ENCODE assay signal across 8 mouse cellular contexts in the genomic region with DNA sequence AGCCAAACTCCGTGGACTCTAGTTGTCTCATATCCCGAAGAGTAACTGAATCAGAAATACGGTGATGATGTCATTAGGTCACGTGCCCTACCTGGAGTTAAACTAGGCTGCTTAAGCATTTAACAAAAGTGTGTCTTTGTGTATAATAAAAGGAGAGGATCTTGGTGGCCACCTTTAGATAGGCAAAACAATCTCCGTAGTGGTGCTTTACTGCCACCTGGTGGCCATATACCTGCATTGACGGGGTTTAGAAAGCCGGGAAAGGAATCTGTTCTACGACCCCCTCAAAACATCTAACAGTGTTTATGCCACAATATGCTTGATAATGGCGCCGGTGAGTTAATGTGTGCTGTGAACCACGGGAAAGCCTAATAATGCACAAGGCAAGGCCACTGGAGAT.
DNase-seq lines count a peak whose midpoint lies in the region; ATAC-seq and TF ChIP-seq lines count a peak whose summit lies in the region.

No protein-coding gene starts in this region.

- H3K4me3 ChIP-seq in forebrain, embryonic 11.5 days (ENCODE audit: low read depth, low read length): no peak overlapping the region
- H3K4me3 ChIP-seq in forebrain, embryonic 16.5 days (replicated peaks; ENCODE audit: low read length): no peak overlapping the region
- H3K4me3 ChIP-seq in thymus, adult 2 months (ENCODE audit: control insufficient read depth, insufficient read depth, low read length): no peak overlapping the region
- no peak overlapping the region for H3K4me3 ChIP-seq in limb, embryonic 10.5 days

- H3K27ac ChIP-seq in forebrain, embryonic 11.5 days (ENCODE audit: low read depth, low read length): no peak overlapping the region
- no peak overlapping the region for H3K27ac ChIP-seq in forebrain, embryonic 16.5 days (ENCODE audit: low read length)
- H3K27ac ChIP-seq in thymus, adult 2 months (ENCODE audit: control insufficient read depth, insufficient read depth, low read length): no peak overlapping the region
- H3K27ac ChIP-seq in limb, embryonic 10.5 days: no peak overlapping the region

- ATAC-seq in forebrain, embryonic 11.5 days (replicated peaks; ENCODE audit: low FRiP score): no peak; the same call in 1 of the 2 replicates
- no peak for ATAC-seq in forebrain, embryonic 16.5 days
- ATAC-seq in hematopoietic stem cell, adult 5-6 weeks (replicated peaks in 1 of 2; ENCODE audit: insufficient read depth in 1 of 2, low FRiP score in 2 of 2, low TSS enrichment in 1 of 2, low read depth in 1 of 2, poor library complexity in 2 of 2, severe bottlenecking in 2 of 2): peak; percentile 42 to 71; a peak in 3 of 4 replicates

- H3K4me1 ChIP-seq in forebrain, embryonic 11.5 days (replicated peaks; ENCODE audit: control insufficient read depth, insufficient read depth, low read length): no peaks in the 10 kb centered on the region
- H3K4me1 ChIP-seq in forebrain, embryonic 16.5 days (replicated peaks; ENCODE audit: control insufficient read depth, insufficient read depth, low read length): peaks cover 7% of the 10 kb centered on the region
- no peaks in the 10 kb centered on the region for H3K4me1 ChIP-seq in thymus, adult 2 months (replicated peaks; ENCODE audit: control insufficient read depth, insufficient read depth, low read length)
- H3K4me1 ChIP-seq in limb, embryonic 10.5 days: 0 out of 2 replicates have a peak, but pooled peaks cover 3% of the 10 kb centered on the region

- TF ChIP-seq CTCF in thymus, adult 2 months (IDR thresholded peaks at IDR 0.05; ENCODE audit: borderline replicate concordance, control insufficient read depth, extremely low read depth, insufficient read depth, low read length, poor library complexity): no peak

- H3K27me3 ChIP-seq in forebrain, embryonic 11.5 days (ENCODE audit: control insufficient read depth, insufficient read depth, low read length): no peaks in the 10 kb centered on the region
- no peaks in the 10 kb centered on the region for H3K27me3 ChIP-seq in forebrain, embryonic 16.5 days (replicated peaks; ENCODE audit: control insufficient read depth, insufficient read depth, low read length)
- H3K27me3 ChIP-seq in thymus, adult 2 months (ENCODE audit: control insufficient read depth, insufficient read depth, low read length): no peaks in the 10 kb centered on the region
- H3K27me3 ChIP-seq in limb, embryonic 10.5 days (ENCODE audit: low read depth, poor library complexity, severe bottlenecking): peaks cover 5% of the 10 kb centered on the region; the same call in 1 of the 2 replicates

- TF ChIP-seq POLR2A in thymus, adult 2 months (IDR thresholded peaks at IDR 0.05; ENCODE audit: control insufficient read depth, extremely low read depth, insufficient read depth, low read length, poor library complexity): no peak

- H3K4me2 ChIP-seq in forebrain, embryonic 11.5 days (ENCODE audit: low read depth, low read length, severe bottlenecking): no peak overlapping the region
- H3K4me2 ChIP-seq in forebrain, embryonic 16.5 days (ENCODE audit: low read length): no peak overlapping the region

- WGBS in forebrain, embryonic 11.5 days: 17% methylated on average over 11 of the region's 11 CpGs
- WGBS in forebrain, embryonic 16.5 days: 14% methylated on average over 11 of the region's 11 CpGs
- WGBS in thymus, adult 2 months: 19% methylated on average over 11 of the region's 11 CpGs
- WGBS in limb, embryonic 10.5 days: 22% methylated on average over 11 of the region's 11 CpGs

- H3K9ac ChIP-seq in forebrain, embryonic 11.5 days (ENCODE audit: low read length): no peak overlapping the region
- H3K9ac ChIP-seq in forebrain, embryonic 16.5 days (replicated peaks; ENCODE audit: low read depth, low read length): no peak overlapping the region

- H3K36me3 ChIP-seq in forebrain, embryonic 11.5 days (ENCODE audit: control insufficient read depth, insufficient read depth, low read length): no peaks in the 10 kb centered on the region
- no peaks in the 10 kb centered on the region for H3K36me3 ChIP-seq in forebrain, embryonic 16.5 days (ENCODE audit: control insufficient read depth, insufficient read depth)
- H3K36me3 ChIP-seq in thymus, adult 2 months (ENCODE audit: control insufficient read depth, insufficient read depth, low read length): no peaks in the 10 kb centered on the region
- H3K36me3 ChIP-seq in limb, embryonic 10.5 days: no peaks in the 10 kb centered on the region

- no peaks in the 10 kb centered on the region for H3K9me3 ChIP-seq in forebrain, embryonic 11.5 days (ENCODE audit: control insufficient read depth, low read length)
- H3K9me3 ChIP-seq in forebrain, embryonic 16.5 days (ENCODE audit: control insufficient read depth, low read length): no peaks in the 10 kb centered on the region
- H3K9me3 ChIP-seq in limb, embryonic 10.5 days (replicated peaks): no peaks in the 10 kb centered on the region

- peak; percentile 79 for DNase-seq in forebrain, embryonic 11.5 days (ENCODE audit: low spot score)
- peak; percentile 7 for DNase-seq in thymus, adult 2 months
- DNase-seq in thymus, adult 18-20 months: no peak
- DNase-seq in cerebellum, postnatal 36 days: peak; percentile 64 to 77
- peak; percentile 78 for DNase-seq in limb, embryonic 10.5 days (ENCODE audit: low spot score)
- peak; percentile 69 for DNase-seq in retina, postnatal 1 day

Comparison
In these comparisons a context has a peak if more than half of its experiments do, and no peak if none do; other contexts are left out.
1. DNase-seq: peak in forebrain, embryonic 11.5 days (single experiment), thymus, adult 2 months (single experiment), cerebellum, postnatal 36 days (2 of 2), limb, embryonic 10.5 days (single experiment) and retina, postnatal 1 day (single experiment); none in thymus, adult 18-20 months (0 of 2).
2. ATAC-seq: peak in hematopoietic stem cell, adult 5-6 weeks (2 of 2); none in forebrain, embryonic 11.5 days (single experiment) and forebrain, embryonic 16.5 days (single experiment).